Mouse (Mus musculus): ENCODE measurements at regions not wholly inside any gene's neighbourhood (a gene's known extent, or its start where the extent isn't known, plus 50 kb on each side); places are given as distances from the start of the nearest gene placed in this dataset.
"Not testable (repeated sequence)": the region's sequence is repeated elsewhere in the genome, so short reads cannot be mapped to it uniquely, and the experiment has no call there.

GRCm38 (mm10) chr2:63580489-63581139 lies 396.5 kb upstream of the Kcnh7 start:
- ATAC-seq, result no peak
- 67% methylated on average over 4 of the region's 4 CpGs for WGBS
- Histone ChIP-seq H3K36me3 (ENCODE audit: control insufficient read depth, insufficient read depth, low read length) (no peaks in the 10 kb centered on the region), H3K4me3 (ENCODE audit: low read depth, low read length) (no peak overlapping the region), H3K27me3 (ENCODE audit: control insufficient read depth, insufficient read depth, low read depth, low read length) (no peaks in the 10 kb centered on the region), H3K9me3 (replicated peaks; ENCODE audit: control insufficient read depth, low read length, poor library complexity, severe bottlenecking) (no peaks in the 10 kb centered on the region), H3K27ac (ENCODE audit: low read length) (no peak overlapping the region), H3K4me1 (ENCODE audit: control insufficient read depth, insufficient read depth, low read length) (no peaks in the 10 kb centered on the region), H3K9ac (ENCODE audit: low read depth, low read length) (no peak overlapping the region), H3K4me2 (ENCODE audit: low read length) (no peak overlapping the region)

- no peak for ATAC-seq
- Histone ChIP-seq H3K9ac (ENCODE audit: low read depth, low read length) (no peak overlapping the region), H3K4me2 (ENCODE audit: low read length) (no peak overlapping the region), H3K4me3 (ENCODE audit: low read depth, low read length) (no peak overlapping the region), H3K4me1 (ENCODE audit: control insufficient read depth, insufficient read depth, low read length) (no peaks in the 10 kb centered on the region), H3K36me3 (ENCODE audit: control insufficient read depth, insufficient read depth, low read length) (no peaks in the 10 kb centered on the region), H3K27ac (ENCODE audit: low read length) (no peak overlapping the region), H3K27me3 (ENCODE audit: control insufficient read depth, insufficient read depth, low read depth, low read length) (no peaks in the 10 kb centered on the region), H3K9me3 (replicated peaks; ENCODE audit: control insufficient read depth, low read length, poor library complexity, severe bottlenecking) (no peaks in the 10 kb centered on the region)
- WGBS, result 30% methylated on average over 5 of the region's 5 CpGs
Observed at GRCm38 (mm10) chr2:63575172-63575571, 391.1 kb upstream of the Kcnh7 start.

- 15% methylated on average over 4 of the region's 4 CpGs for WGBS
- H3K9ac ChIP-seq (ENCODE audit: low read depth, low read length), result no peak overlapping the region
- H3K27me3 ChIP-seq (ENCODE audit: control insufficient read depth, insufficient read depth, low read depth, low read length), result no peaks in the 10 kb centered on the region
- no peaks in the 10 kb centered on the region for H3K9me3 ChIP-seq (replicated peaks; ENCODE audit: control insufficient read depth, low read length, poor library complexity, severe bottlenecking)
- ATAC-seq, result peak; percentile 85
- H3K4me1 ChIP-seq (ENCODE audit: control insufficient read depth, insufficient read depth, low read length), result no peaks in the 10 kb centered on the region
- peak overlapping the region; percentile 10; the same call in 1 of the 2 replicates for H3K27ac ChIP-seq (ENCODE audit: low read length)
- H3K4me3 ChIP-seq (ENCODE audit: low read depth, low read length), result no peak overlapping the region
- no peak overlapping the region for H3K4me2 ChIP-seq (ENCODE audit: low read length)
- no peaks in the 10 kb centered on the region for H3K36me3 ChIP-seq (ENCODE audit: control insufficient read depth, insufficient read depth, low read length)
Observed at GRCm38 (mm10) chr2:63574008-63574703, 390.1 kb upstream of the Kcnh7 start.

- Histone ChIP-seq H3K4me2 (ENCODE audit: low read length) (no peak overlapping the region), H3K4me3 (ENCODE audit: low read depth, low read length) (no peak overlapping the region), H3K9ac (ENCODE audit: low read depth, low read length) (no peak overlapping the region), H3K9me3 (replicated peaks; ENCODE audit: control insufficient read depth, low read length, poor library complexity, severe bottlenecking) (no peaks in the 10 kb centered on the region), H3K4me1 (ENCODE audit: control insufficient read depth, insufficient read depth, low read length) (no peaks in the 10 kb centered on the region), H3K27ac (ENCODE audit: low read length) (no peak overlapping the region), H3K36me3 (ENCODE audit: control insufficient read depth, insufficient read depth, low read length) (no peaks in the 10 kb centered on the region), H3K27me3 (ENCODE audit: control insufficient read depth, insufficient read depth, low read depth, low read length) (no peaks in the 10 kb centered on the region)
- peak; percentile 45; the same call in 1 of the 2 replicates for ATAC-seq
- WGBS, result 18% methylated on average over 9 of the region's 9 CpGs
Observed at GRCm38 (mm10) chr2:63573015-63573807, 389.1 kb upstream of the Kcnh7 start.

- no peak for ATAC-seq
- no peaks in the 10 kb centered on the region for H3K36me3 ChIP-seq (ENCODE audit: control insufficient read depth, insufficient read depth, low read length)
Observed at GRCm38 (mm10) chr2:63556858-63557419, 372.9 kb upstream of the Kcnh7 start.

GRCm38 (mm10) chr2:63541836-63542235 lies 357.7 kb upstream of the Kcnh7 start:
- H3K4me3 ChIP-seq (ENCODE audit: low read depth, low read length); ATAC-seq; H3K4me2 ChIP-seq (ENCODE audit: low read length): not testable (repeated sequence)

More at GRCm38 (mm10) chr2:63556858-63557419, 372.9 kb upstream of the Kcnh7 start:
- no peak overlapping the region for H3K4me2 ChIP-seq (ENCODE audit: low read length)
- H3K27ac ChIP-seq (ENCODE audit: low read length), result no peak overlapping the region
- H3K4me3 ChIP-seq (ENCODE audit: low read depth, low read length), result no peak overlapping the region
- no peak overlapping the region for H3K9ac ChIP-seq (ENCODE audit: low read depth, low read length)
- no peaks in the 10 kb centered on the region for H3K27me3 ChIP-seq (ENCODE audit: control insufficient read depth, insufficient read depth, low read depth, low read length)
- no peaks in the 10 kb centered on the region for H3K4me1 ChIP-seq (ENCODE audit: control insufficient read depth, insufficient read depth, low read length)
- WGBS, result 46% methylated on average over 3 of the region's 3 CpGs
- no peaks in the 10 kb centered on the region for H3K9me3 ChIP-seq (replicated peaks; ENCODE audit: control insufficient read depth, low read length, poor library complexity, severe bottlenecking)

GRCm38 (mm10) chr2:63518534-63518933 lies 334.4 kb upstream of the Kcnh7 start:
- no peak overlapping the region for H3K4me3 ChIP-seq (ENCODE audit: low read depth, low read length)
- no peak for ATAC-seq
- no peak overlapping the region for H3K27ac ChIP-seq (ENCODE audit: low read length)
- 80% methylated on average over 2 of the region's 2 CpGs for WGBS
- H3K36me3 ChIP-seq (ENCODE audit: control insufficient read depth, insufficient read depth, low read length), result no peaks in the 10 kb centered on the region
- H3K4me1 ChIP-seq (ENCODE audit: control insufficient read depth, insufficient read depth, low read length), result no peaks in the 10 kb centered on the region
- no peak overlapping the region for H3K9ac ChIP-seq (ENCODE audit: low read depth, low read length)
- no peaks in the 10 kb centered on the region for H3K27me3 ChIP-seq (ENCODE audit: control insufficient read depth, insufficient read depth, low read depth, low read length)
- H3K9me3 ChIP-seq (replicated peaks; ENCODE audit: control insufficient read depth, low read length, poor library complexity, severe bottlenecking), result no peaks in the 10 kb centered on the region
- no peak overlapping the region for H3K4me2 ChIP-seq (ENCODE audit: low read length)

More at GRCm38 (mm10) chr2:63541836-63542235, 357.7 kb upstream of the Kcnh7 start:
- not testable (repeated sequence) for H3K36me3 ChIP-seq (ENCODE audit: control insufficient read depth, insufficient read depth, low read length); H3K9me3 ChIP-seq (replicated peaks; ENCODE audit: control insufficient read depth, low read length, poor library complexity, severe bottlenecking); H3K27me3 ChIP-seq (ENCODE audit: control insufficient read depth, insufficient read depth, low read depth, low read length); H3K9ac ChIP-seq (ENCODE audit: low read depth, low read length); H3K27ac ChIP-seq (ENCODE audit: low read length); H3K4me1 ChIP-seq (ENCODE audit: control insufficient read depth, insufficient read depth, low read length)

- no peak overlapping the region for H3K27ac ChIP-seq (ENCODE audit: low read length)
- no peak for ATAC-seq
- no peaks in the 10 kb centered on the region for H3K27me3 ChIP-seq (ENCODE audit: control insufficient read depth, insufficient read depth, low read depth, low read length)
- H3K4me2 ChIP-seq (ENCODE audit: low read length), result no peak overlapping the region
- H3K9me3 ChIP-seq (replicated peaks; ENCODE audit: control insufficient read depth, low read length, poor library complexity, severe bottlenecking), result no peaks in the 10 kb centered on the region
- H3K4me3 ChIP-seq (ENCODE audit: low read depth, low read length), result no peak overlapping the region
- no peaks in the 10 kb centered on the region for H3K36me3 ChIP-seq (ENCODE audit: control insufficient read depth, insufficient read depth, low read length)
- no peaks in the 10 kb centered on the region for H3K4me1 ChIP-seq (ENCODE audit: control insufficient read depth, insufficient read depth, low read length)
- no peak overlapping the region for H3K9ac ChIP-seq (ENCODE audit: low read depth, low read length)
- WGBS, result 83% methylated on average over 1 of the region's 1 CpGs
Observed at GRCm38 (mm10) chr2:63513554-63514226, 329.6 kb upstream of the Kcnh7 start.
